Mouse (Mus musculus) limb, embryonic 15.5 days (tissue): Measurements from ENCODE around the gene Snta1. TPM values are rescaled to one million over a fixed set of nuclear protein-coding genes. Genes with fewer than 3 reads are reported as not detected.

ENCODE experiments used
- ATAC-seq: fragments of 200-750 bp; cut with Nextera tagmentation; 2 replicates; pipeline ENCODE4 v1.8.0; 2017; ENCODE audit warnings: low read depth, moderate TSS enrichment; ENCODE audit not compliant: insufficient number of reproducible peaks, low FRiP score, low TSS enrichment
- H3K27ac ChIP-seq: fragments of 300-500 bp; sonication (generic); 2 replicates; pipeline ENCODE4 v1.5.1; 2015; ENCODE audit warnings: moderate library complexity, mild to moderate bottlenecking, inconsistent platforms
- H3K27me3 ChIP-seq: fragments of 300-500 bp; sonication (generic); 2 replicates; pipeline ENCODE4 v1.6.1; 2015; ENCODE audit warnings: inconsistent platforms
- H3K36me3 ChIP-seq: fragments of 300-500 bp; sonication (generic); 2 replicates; pipeline ENCODE4 v1.6.1; 2015; ENCODE audit warnings: inconsistent platforms
- H3K4me1 ChIP-seq: fragments of 300-500 bp; sonication (generic); 2 replicates; pipeline ENCODE4 v1.6.1; 2015; ENCODE audit warnings: inconsistent platforms
- H3K4me2 ChIP-seq: fragments of 300-500 bp; sonication (generic); 2 replicates; pipeline ENCODE4 v1.6.1; 2015; ENCODE audit warnings: mild to moderate bottlenecking, inconsistent platforms
- H3K4me3 ChIP-seq: fragments of 300-500 bp; sonication (generic); 2 replicates; pipeline ENCODE4 v1.5.1; 2015; ENCODE audit warnings: mild to moderate bottlenecking, inconsistent platforms
- H3K9ac ChIP-seq: fragments of 300-500 bp; sonication (generic); 2 replicates; pipeline ENCODE4 v1.6.1; 2015; ENCODE audit warnings: inconsistent platforms
- H3K9me3 ChIP-seq: fragments of 300-500 bp; sonication (generic); 2 replicates; pipeline ENCODE4 v1.6.1; 2016; ENCODE audit warnings: inconsistent platforms
- WGBS: fragments of 180-500 bp; shearing (Covaris S2); methylation state at CpG from one replicate; pipeline ENCODE4 v1.1.7; 2015; 5-methylcytosine and 5-hydroxymethylcytosine counted together
- polyA plus RNA-seq: library from polyadenylated mRNA; unstranded; fragments of >200 nt; fragmentation: Nextera tagmentation; extraction: Ambion mirVana; gene quantifications from 2 replicates; pipeline ENCODE4 v1.2.1, GENCODE M21; 2015

Gene Snta1
- polyA plus RNA-seq, 1 experiment from 2014 or later, result 10.2 TPM

DNA sequence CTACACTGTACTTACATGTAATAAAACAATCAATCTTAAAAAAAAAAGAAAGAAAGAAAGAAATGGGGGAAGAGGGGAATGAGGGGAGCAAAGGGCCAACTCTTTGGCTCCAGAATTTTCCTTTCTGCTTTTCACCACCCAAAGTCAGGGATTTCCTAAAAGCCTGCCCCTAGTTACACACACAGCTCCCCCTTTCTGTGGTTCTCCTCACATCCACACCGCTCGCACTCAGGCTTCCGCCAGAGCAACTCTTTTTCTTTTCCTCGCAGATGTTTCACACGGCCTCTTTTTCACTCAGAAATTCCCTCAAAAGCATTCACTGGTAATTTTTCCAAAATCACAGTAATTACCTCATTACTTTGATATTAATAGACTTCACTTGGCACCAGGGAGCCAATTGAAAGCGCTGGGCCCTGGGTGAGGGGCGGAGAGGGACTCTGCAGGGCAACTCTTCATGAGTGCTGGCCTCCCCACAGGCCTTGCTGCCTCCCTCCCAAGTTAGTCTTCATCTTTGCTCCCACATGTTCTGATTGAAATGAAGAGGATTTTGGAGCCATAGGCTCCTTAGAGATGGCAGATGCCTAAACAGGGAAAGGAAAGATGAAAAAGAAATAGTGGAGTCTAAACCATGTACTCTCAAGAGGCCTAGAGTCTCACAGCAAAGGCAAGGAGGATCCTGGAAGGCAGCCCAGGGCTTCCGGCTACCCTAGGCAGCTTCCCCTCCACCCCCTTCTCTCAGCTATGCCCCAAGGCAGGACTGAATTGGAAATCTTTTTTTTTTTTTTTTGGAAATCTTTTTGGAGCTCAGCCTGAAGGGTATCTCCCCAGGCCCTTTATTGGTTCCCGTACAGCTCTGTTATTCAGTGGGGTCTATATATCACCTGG lies 12.0 kb upstream of the Snta1 start:
- Histone ChIP-seq H3K4me2 (no peak overlapping the region), H3K36me3 (no peaks in the 10 kb centered on the region), H3K27me3 (no peaks in the 10 kb centered on the region), H3K9me3 (no peaks in the 10 kb centered on the region), H3K4me1 (peaks cover 15% of the 10 kb centered on the region), H3K9ac (no peak overlapping the region), H3K4me3 (no peak overlapping the region), H3K27ac (no peak overlapping the region)
- 57% methylated on average over 9 of the region's 9 CpGs for WGBS
- no peak for ATAC-seq

DNA sequence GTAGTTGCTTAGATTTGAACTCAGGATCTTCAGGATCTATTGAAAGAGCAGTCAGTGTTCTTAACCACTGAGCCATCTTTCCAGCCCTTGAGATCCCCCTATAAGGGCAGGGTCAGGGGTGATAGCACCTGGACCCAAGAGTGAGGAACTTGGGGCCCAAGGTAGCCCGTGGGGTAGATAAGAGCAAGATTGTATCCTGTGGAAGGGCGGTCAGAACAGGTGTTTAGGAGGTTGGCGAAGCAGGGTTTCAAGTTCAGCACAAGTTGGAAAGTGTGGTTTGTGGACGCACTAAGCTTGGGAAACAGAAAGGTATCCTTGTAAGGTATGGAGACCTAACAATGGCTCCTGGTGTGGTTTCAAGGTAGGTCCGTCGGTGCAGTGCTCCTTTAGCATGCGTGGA lies 10.1 kb upstream of the Snta1 start:
- H3K9me3 ChIP-seq, result no peaks in the 10 kb centered on the region
- ATAC-seq, result no peak
- WGBS, result 87% methylated on average over 7 of the region's 7 CpGs
- H3K4me1 ChIP-seq, result peaks cover 15% of the 10 kb centered on the region
- no peak overlapping the region for H3K9ac ChIP-seq
- H3K36me3 ChIP-seq, result no peaks in the 10 kb centered on the region
- no peak overlapping the region for H3K4me3 ChIP-seq
- no peak overlapping the region for H3K4me2 ChIP-seq
- H3K27me3 ChIP-seq, result no peaks in the 10 kb centered on the region
- no peak overlapping the region for H3K27ac ChIP-seq

- H3K4me2 ChIP-seq, result no peak overlapping the region
- peaks cover 15% of the 10 kb centered on the region for H3K4me1 ChIP-seq
- no peaks in the 10 kb centered on the region for H3K9me3 ChIP-seq
- no peak overlapping the region for H3K4me3 ChIP-seq
- WGBS, result 17% methylated on average over 3 of the region's 3 CpGs
- H3K9ac ChIP-seq, result no peak overlapping the region
- no peaks in the 10 kb centered on the region for H3K27me3 ChIP-seq
- H3K27ac ChIP-seq, result no peak overlapping the region
- no peaks in the 10 kb centered on the region for H3K36me3 ChIP-seq
- ATAC-seq, result no peak
Measured at GRCm38 (mm10) chr2:154417107-154417506, 9.2 kb upstream of the Snta1 start.

GRCm38 (mm10) chr2:154412018-154412666 lies 4.2 kb upstream of the Snta1 start:
- H3K36me3 ChIP-seq, result no peaks in the 10 kb centered on the region
- H3K9me3 ChIP-seq, result no peaks in the 10 kb centered on the region
- 64% methylated on average over 7 of the region's 7 CpGs for WGBS
- H3K9ac ChIP-seq, result no peak overlapping the region
- H3K4me2 ChIP-seq, result no peak overlapping the region
- peaks cover 9% of the 10 kb centered on the region; the same call in 1 of the 2 replicates for H3K4me1 ChIP-seq
- ATAC-seq, result 0 out of 2 replicates have a peak, but pooled peaks have one; percentile 64
- H3K27ac ChIP-seq, result no peak overlapping the region
- H3K27me3 ChIP-seq, result 0 out of 2 replicates have a peak, but pooled peaks cover 3% of the 10 kb centered on the region
- H3K4me3 ChIP-seq, result no peak overlapping the region

DNA sequence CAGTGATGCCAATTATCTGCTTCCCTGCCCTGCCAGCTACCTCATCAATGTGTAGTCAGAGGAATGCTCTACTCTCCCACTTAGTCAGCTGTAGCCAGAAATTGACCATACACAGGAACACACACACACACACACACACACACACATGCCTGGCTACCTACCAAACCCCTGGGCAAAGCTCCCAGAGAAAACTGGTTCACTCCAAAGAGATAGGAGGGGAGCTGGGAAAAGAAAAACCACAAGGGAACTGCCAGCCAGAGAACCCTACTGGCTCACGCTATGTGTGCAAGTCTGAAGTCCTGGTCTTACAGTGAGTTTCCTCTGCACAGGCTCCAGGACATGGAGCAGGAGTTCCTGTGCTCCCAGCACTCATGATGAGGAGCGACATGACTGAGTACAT lies 2.5 kb upstream of the Snta1 start:
- WGBS, result 43% methylated on average over 2 of the region's 2 CpGs
- Histone ChIP-seq H3K4me3 (no peak overlapping the region), H3K9me3 (no peaks in the 10 kb centered on the region), H3K27ac (no peak overlapping the region), H3K4me1 (peaks cover 20% of the 10 kb centered on the region; the same call in 1 of the 2 replicates), H3K4me2 (no peak overlapping the region), H3K9ac (no peak overlapping the region), H3K27me3 (0 out of 2 replicates have a peak, but pooled peaks cover 3% of the 10 kb centered on the region), H3K36me3 (no peaks in the 10 kb centered on the region)
- no peak for ATAC-seq

GRCm38 (mm10) chr2:154407063-154407642 lies 746 bp downstream of the Snta1 start:
- Histone ChIP-seq H3K27me3 (0 out of 2 replicates have a peak, but pooled peaks cover 3% of the 10 kb centered on the region), H3K27ac (no peak overlapping the region), H3K4me3 (peak overlapping the region; percentile 76), H3K9me3 (no peaks in the 10 kb centered on the region), H3K36me3 (no peaks in the 10 kb centered on the region), H3K4me1 (peaks cover 38% of the 10 kb centered on the region), H3K9ac (peak overlapping the region; percentile 48), H3K4me2 (peak overlapping the region; percentile 80)
- WGBS, result 32% methylated on average over 11 of the region's 11 CpGs
- ATAC-seq, result no peak

GRCm38 (mm10) chr2:154405447-154405994 lies 2.4 kb downstream of the Snta1 start:
- no peak overlapping the region for H3K27ac ChIP-seq
- no peak overlapping the region for H3K4me3 ChIP-seq
- peaks cover 37% of the 10 kb centered on the region for H3K4me1 ChIP-seq
- no peak overlapping the region for H3K9ac ChIP-seq
- no peaks in the 10 kb centered on the region for H3K36me3 ChIP-seq
- WGBS, result 35% methylated on average over 5 of the region's 5 CpGs
- 0 out of 2 replicates have a peak, but pooled peaks cover 3% of the 10 kb centered on the region for H3K27me3 ChIP-seq
- H3K9me3 ChIP-seq, result no peaks in the 10 kb centered on the region
- ATAC-seq, result no peak
- H3K4me2 ChIP-seq, result no peak overlapping the region

DNA sequence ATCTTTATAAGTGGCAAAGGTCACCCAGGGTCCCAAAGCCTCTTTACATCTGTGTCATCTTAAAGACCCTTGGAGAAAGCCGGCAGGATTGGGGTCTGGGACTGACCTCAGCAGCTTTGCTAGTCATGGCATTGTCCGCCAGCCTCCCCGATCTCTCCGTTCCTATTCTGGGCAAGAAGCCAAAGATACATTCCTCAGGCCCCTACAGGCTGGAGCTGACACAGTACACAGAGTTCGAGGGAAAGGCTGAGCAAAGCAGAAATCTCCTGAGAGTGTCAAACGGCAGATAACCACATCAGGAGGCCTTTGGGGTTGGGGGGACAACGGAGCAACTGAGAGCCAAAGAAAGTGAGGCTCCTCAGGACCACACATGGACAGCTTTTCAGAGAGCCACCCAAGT lies 5.1 kb downstream of the Snta1 start:
- Histone ChIP-seq H3K4me1 (peaks cover 34% of the 10 kb centered on the region), H3K4me3 (no peak overlapping the region), H3K27me3 (no peaks in the 10 kb centered on the region), H3K9ac (no peak overlapping the region), H3K9me3 (no peaks in the 10 kb centered on the region), H3K36me3 (no peaks in the 10 kb centered on the region), H3K4me2 (peak overlapping the region; percentile 17; the same call in 1 of the 2 replicates), H3K27ac (peak overlapping the region; percentile 51; the same call in 1 of the 2 replicates)
- ATAC-seq, result peak; percentile 54; the same call in 1 of the 2 replicates
- 4% methylated on average over 7 of the region's 7 CpGs for WGBS

- WGBS, result 59% methylated on average over 1 of the region's 1 CpGs
Measured at GRCm38 (mm10) chr2:154401976-154402375, 5.9 kb downstream of the Snta1 start.

GRCm38 (mm10) chr2:154399325-154399724 lies 8.6 kb downstream of the Snta1 start:
- no peak for ATAC-seq
- H3K9me3 ChIP-seq, result no peaks in the 10 kb centered on the region
- H3K4me2 ChIP-seq, result no peak overlapping the region
- 70% methylated on average over 2 of the region's 2 CpGs for WGBS
- H3K4me1 ChIP-seq, result peaks cover 14% of the 10 kb centered on the region
- no peak overlapping the region for H3K27ac ChIP-seq
- H3K36me3 ChIP-seq, result no peaks in the 10 kb centered on the region
- no peak overlapping the region for H3K4me3 ChIP-seq
- H3K27me3 ChIP-seq, result no peaks in the 10 kb centered on the region
- no peak overlapping the region for H3K9ac ChIP-seq

More at GRCm38 (mm10) chr2:154401976-154402375, 5.9 kb downstream of the Snta1 start:
- ATAC-seq, result no peak
- Histone ChIP-seq H3K9me3 (no peaks in the 10 kb centered on the region), H3K9ac (no peak overlapping the region), H3K27ac (no peak overlapping the region), H3K4me1 (peaks cover 27% of the 10 kb centered on the region), H3K27me3 (no peaks in the 10 kb centered on the region), H3K4me3 (no peak overlapping the region), H3K36me3 (no peaks in the 10 kb centered on the region), H3K4me2 (no peak overlapping the region)

- no peak for ATAC-seq
- H3K36me3 ChIP-seq, result no peaks in the 10 kb centered on the region
- H3K4me3 ChIP-seq, result no peak overlapping the region
- H3K27me3 ChIP-seq, result no peaks in the 10 kb centered on the region
- 73% methylated on average over 7 of the region's 7 CpGs for WGBS
- no peak overlapping the region for H3K9ac ChIP-seq
- peaks cover 8% of the 10 kb centered on the region for H3K4me1 ChIP-seq
- H3K4me2 ChIP-seq, result no peak overlapping the region
- H3K27ac ChIP-seq, result no peak overlapping the region
- H3K9me3 ChIP-seq, result no peaks in the 10 kb centered on the region
Measured at GRCm38 (mm10) chr2:154398267-154398666, 9.6 kb downstream of the Snta1 start.
